Mouse (Mus musculus) neural tube, embryonic 11.5 days (tissue): ENCODE data around the gene Atp4b. TPM values are rescaled to one million over a fixed set of nuclear protein-coding genes. Genes with fewer than 3 reads are reported as not detected.
A peak's percentile ranks its signal among the peaks of the same experiment; 100 is the strongest.
"Not testable (repeated sequence)": the region's sequence is repeated elsewhere in the genome, so short reads cannot be mapped to it uniquely, and the experiment has no call there.

ENCODE experiments used
- ATAC-seq: fragments of 200-750 bp; cut with Nextera tagmentation; 2 replicates; pipeline ENCODE4 v1.8.0; 2017; ENCODE audit warnings: moderate number of reproducible peaks, mild to moderate bottlenecking, moderate TSS enrichment, moderate library complexity; ENCODE audit not compliant: insufficient read depth, low FRiP score, low TSS enrichment
- DNase-seq: peaks from one replicate; pipeline ENCODE4 v3.0.0-alpha.2; 2015; ENCODE audit warnings: low spot score
- H3K27ac ChIP-seq: fragments of 300-500 bp; sonication (generic); 2 replicates; pipeline ENCODE4 v1.5.1; 2014; ENCODE audit warnings: low read depth, mild to moderate bottlenecking, low read length
- H3K27me3 ChIP-seq: fragments of 300-500 bp; sonication (generic); 2 replicates; pipeline ENCODE4 v1.6.1; 2014; ENCODE audit warnings: mild to moderate bottlenecking, low read length, mixed read lengths; ENCODE audit not compliant: control insufficient read depth, insufficient read depth
- H3K36me3 ChIP-seq: fragments of 300-500 bp; sonication (generic); 2 replicates; pipeline ENCODE4 v1.6.1; 2014; ENCODE audit warnings: mild to moderate bottlenecking, low read length, moderate library complexity, mixed read lengths; ENCODE audit not compliant: control insufficient read depth, insufficient read depth
- H3K4me1 ChIP-seq: fragments of 300-500 bp; sonication (generic); 2 replicates; pipeline ENCODE4 v1.6.1; 2014; ENCODE audit warnings: low read length, mixed read lengths; ENCODE audit not compliant: control insufficient read depth, insufficient read depth
- H3K4me2 ChIP-seq: fragments of 300-500 bp; sonication (generic); 2 replicates; pipeline ENCODE4 v1.6.1; 2014; ENCODE audit warnings: low read depth, mild to moderate bottlenecking, moderate library complexity
- H3K4me3 ChIP-seq: fragments of 300-500 bp; sonication (generic); 2 replicates; pipeline ENCODE4 v1.5.1; 2014; ENCODE audit warnings: low read depth, low read length
- H3K9ac ChIP-seq: fragments of 300-500 bp; sonication (generic); 2 replicates; pipeline ENCODE4 v1.6.1; 2014; ENCODE audit warnings: mild to moderate bottlenecking, low read length
- H3K9me3 ChIP-seq: fragments of 300-500 bp; sonication (generic); 2 replicates; pipeline ENCODE4 v1.6.1; 2016; ENCODE audit warnings: low read length; ENCODE audit not compliant: control insufficient read depth
- WGBS: fragments of 180-500 bp; shearing (Covaris S2); extraction: QIAGEN DNeasy Blood & Tissue Kit; methylation state at CpG from one replicate; pipeline ENCODE4 v1.1.7; 2014; 5-methylcytosine and 5-hydroxymethylcytosine counted together
- polyA plus RNA-seq: library from polyadenylated mRNA; unstranded; fragments of >200 nt; fragmentation: Nextera tagmentation; extraction: Ambion mirVana; gene quantifications from 2 replicates; pipeline ENCODE4 v1.2.1, GENCODE M21; 2014

Atp4b gene
- polyA plus RNA-seq, 1 experiment from 2014 or later = not detected

DNA sequence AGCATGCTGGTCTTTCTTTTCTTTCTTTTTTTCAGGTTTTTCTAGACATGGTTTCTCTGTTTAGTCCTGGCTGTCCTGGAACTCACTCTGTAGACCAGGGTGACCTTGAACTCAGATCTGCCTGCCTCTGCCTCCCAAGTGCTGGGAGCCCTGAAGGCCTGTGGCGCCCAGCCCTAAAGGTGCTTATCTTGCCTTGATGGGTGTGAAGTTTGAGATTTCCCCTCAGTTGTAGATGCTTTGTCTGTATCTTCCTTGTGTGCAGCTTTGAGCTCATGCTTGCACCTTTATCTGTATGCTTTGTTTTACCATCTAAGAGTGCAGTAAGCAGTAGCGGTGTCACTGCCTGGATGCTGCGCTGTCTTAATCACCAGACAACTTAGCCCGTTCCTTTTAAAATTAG lies 53.5 kb downstream of the Atp4b start:
- 92% methylated on average over 4 of the region's 4 CpGs for WGBS
- peaks cover 8% of the 10 kb centered on the region for H3K4me1 ChIP-seq
- peaks cover 17% of the 10 kb centered on the region for H3K36me3 ChIP-seq
- no peak overlapping the region for H3K27ac ChIP-seq
- H3K9me3 ChIP-seq = no peaks in the 10 kb centered on the region
- DNase-seq = no peak
- no peak overlapping the region for H3K4me2 ChIP-seq
- H3K4me3 ChIP-seq = no peak overlapping the region
- ATAC-seq = no peak
- H3K9ac ChIP-seq = no peak overlapping the region
- no peaks in the 10 kb centered on the region for H3K27me3 ChIP-seq

DNA sequence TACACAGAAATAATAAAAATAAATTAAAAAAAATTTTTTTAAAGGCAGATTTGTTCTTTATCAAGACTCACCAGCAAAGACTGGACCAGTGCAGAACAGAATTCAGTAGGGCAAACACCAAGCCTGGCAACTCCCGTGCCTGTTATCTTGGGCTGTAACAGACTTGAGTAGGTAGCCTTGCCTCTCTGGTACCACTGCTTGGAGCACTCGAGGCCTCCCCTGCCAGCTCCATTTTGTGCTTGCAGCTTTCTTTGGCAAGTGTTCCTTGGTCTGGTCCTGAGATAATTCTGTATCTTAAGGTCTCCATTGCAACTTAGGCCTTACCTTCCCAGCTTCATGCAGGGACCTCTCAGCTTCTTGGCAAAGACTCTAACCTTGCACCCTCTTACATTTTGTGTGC lies 54.3 kb downstream of the Atp4b start:
- WGBS = 80% methylated on average over 2 of the region's 2 CpGs
- Histone ChIP-seq H3K4me3 (no peak overlapping the region), H3K9me3 (no peaks in the 10 kb centered on the region), H3K36me3 (peaks cover 17% of the 10 kb centered on the region), H3K27ac (no peak overlapping the region), H3K27me3 (no peaks in the 10 kb centered on the region), H3K4me2 (no peak overlapping the region), H3K4me1 (peaks cover 11% of the 10 kb centered on the region), H3K9ac (no peak overlapping the region)
- ATAC-seq = no peak
- DNase-seq = no peak

DNA sequence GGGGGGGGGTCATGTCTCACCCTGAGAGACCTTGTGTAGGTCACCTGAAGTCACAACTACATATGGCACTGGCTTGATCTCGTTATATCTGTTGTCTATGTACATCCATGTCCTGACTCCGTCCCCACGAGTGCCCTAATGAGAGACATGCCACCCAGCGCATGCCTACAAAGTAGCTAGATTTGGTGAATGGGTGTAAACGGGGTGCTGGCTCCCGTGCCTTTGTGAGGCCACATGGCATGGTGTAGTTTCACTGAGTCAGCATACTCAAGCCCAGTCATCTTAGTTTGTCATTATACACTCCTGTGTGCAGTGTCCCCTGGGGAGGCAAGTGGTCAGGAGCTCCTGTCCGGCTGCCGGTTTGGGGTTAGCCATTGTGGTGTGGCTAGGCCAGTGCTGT lies 56.0 kb downstream of the Atp4b start:
- peaks cover 13% of the 10 kb centered on the region for H3K36me3 ChIP-seq
- H3K4me3 ChIP-seq = no peak overlapping the region
- no peaks in the 10 kb centered on the region for H3K27me3 ChIP-seq
- H3K9ac ChIP-seq = peak overlapping the region; percentile 93
- no peak for DNase-seq
- H3K4me1 ChIP-seq = peaks cover 11% of the 10 kb centered on the region
- ATAC-seq = no peak
- WGBS = 90% methylated on average over 8 of the region's 8 CpGs
- H3K27ac ChIP-seq = no peak overlapping the region
- H3K4me2 ChIP-seq = no peak overlapping the region
- H3K9me3 ChIP-seq = no peaks in the 10 kb centered on the region

DNA sequence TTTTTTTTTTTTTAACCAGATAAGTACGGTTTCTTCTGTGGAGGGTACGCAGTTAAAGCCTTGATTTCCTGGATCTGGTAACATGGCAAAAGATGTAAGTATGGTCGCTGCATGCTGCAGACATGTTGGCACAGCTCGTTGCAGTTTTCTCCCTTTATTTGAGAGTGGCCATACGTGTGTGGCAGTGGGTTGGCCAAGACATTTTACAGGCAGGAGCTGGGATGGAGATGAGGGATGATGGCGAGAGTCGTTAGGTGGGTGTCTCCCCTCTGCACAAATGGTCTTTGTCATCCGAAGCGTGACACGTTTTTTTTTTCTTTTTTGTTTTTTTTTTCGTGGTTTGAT lies 57.0 kb downstream of the Atp4b start:
- Histone ChIP-seq H3K4me3 (peak overlapping the region; percentile 93), H3K9me3 (no peaks in the 10 kb centered on the region), H3K36me3 (peaks cover 13% of the 10 kb centered on the region), H3K4me1 (peaks cover 11% of the 10 kb centered on the region), H3K4me2 (peak overlapping the region; percentile 86), H3K27me3 (no peaks in the 10 kb centered on the region), H3K27ac (no peak overlapping the region), H3K9ac (peak overlapping the region; percentile 93)
- ATAC-seq (no peak), DNase-seq (peak; percentile 26)
- WGBS = 7% methylated on average over 11 of the region's 11 CpGs

DNA sequence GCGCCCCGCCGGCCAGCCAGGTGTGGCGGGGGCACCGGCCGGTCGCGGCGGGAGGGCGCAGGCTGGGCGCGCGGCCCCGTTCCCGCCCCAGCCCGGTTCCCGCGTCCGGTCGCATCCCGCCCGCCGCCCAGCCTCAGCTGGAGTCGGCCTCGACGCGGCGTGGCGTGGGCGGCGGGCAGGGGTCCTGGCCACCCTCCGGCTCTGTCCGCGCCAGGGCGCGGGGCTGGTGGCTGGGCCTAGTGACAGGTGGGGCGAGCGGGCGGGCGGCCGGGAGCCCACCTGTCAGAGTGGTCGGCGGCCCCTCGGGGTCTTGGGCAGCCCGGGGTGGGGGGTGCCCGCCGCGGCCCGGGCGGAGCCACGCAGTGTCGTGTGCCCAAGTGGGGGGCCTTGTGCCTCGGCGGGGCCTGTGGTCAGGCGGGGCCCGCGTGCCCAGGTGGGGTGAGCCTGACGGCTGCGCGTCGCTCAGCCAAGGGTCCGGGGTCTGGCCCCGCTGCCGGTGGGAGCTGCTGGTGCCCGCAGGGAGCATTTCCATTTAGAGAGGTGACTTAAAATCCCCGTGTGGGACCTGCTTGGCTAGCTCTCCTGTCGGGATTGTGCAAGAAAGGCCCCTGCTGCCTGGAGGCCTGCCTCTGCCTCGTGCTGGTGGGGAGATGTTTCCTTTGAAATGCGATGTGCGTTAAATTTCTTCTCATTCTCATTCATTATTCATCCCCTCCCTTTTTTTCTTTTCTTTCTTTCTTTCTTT lies 57.6 kb downstream of the Atp4b start:
- peak; percentile 67 for ATAC-seq
- WGBS = under 1% methylated on average over 55 of the region's 70 CpGs
- H3K27ac ChIP-seq = peak overlapping the region; percentile 60

DNA sequence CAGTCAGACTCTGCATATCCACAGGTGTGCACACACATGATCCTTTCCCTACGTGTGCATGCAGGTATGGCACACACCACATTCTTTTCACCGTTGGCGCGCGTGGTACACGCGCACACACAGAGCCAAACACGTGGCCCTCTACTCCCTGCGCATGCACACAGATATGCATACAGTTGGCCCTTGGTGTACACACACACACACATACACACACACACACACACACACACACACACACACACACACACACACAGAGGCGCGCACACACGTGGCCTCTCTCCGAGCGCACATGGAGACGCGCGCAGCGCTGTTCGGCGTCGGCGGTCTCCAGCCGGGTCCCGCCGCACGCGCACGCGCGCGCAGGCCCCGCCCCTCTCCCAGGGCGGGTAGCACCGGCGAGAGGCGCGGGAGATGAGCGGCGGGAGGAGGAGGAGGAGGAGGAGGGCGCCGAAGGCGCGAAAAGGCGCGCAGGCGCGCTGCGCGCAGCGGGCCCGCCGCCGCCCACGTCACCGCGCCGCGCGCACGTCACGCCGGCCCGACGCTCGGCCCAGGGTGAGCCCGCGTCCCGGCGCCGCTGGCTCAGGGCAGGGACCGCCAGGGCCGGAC lies 58.3 kb downstream of the Atp4b start, which contains the start of gene Tfdp1:
Gene Tfdp1 (plus strand): TSS at position 497 of the 606 bp plus-strand sequence.
- WGBS = 2% methylated on average over 43 of the region's 72 CpGs
- DNase-seq = peak; percentile 96

More for the DNA sequence above, 57.6 kb downstream of the Atp4b start:
- peak; percentile 42 for DNase-seq
- H3K9me3 ChIP-seq = no peaks in the 10 kb centered on the region
- H3K27me3 ChIP-seq = no peaks in the 10 kb centered on the region
- H3K9ac ChIP-seq = peak overlapping the region; percentile 93
- H3K4me1 ChIP-seq = peaks cover 11% of the 10 kb centered on the region
- peak overlapping the region; percentile 93 for H3K4me3 ChIP-seq
- H3K36me3 ChIP-seq = peaks cover 11% of the 10 kb centered on the region
- H3K4me2 ChIP-seq = peak overlapping the region; percentile 86

DNA sequence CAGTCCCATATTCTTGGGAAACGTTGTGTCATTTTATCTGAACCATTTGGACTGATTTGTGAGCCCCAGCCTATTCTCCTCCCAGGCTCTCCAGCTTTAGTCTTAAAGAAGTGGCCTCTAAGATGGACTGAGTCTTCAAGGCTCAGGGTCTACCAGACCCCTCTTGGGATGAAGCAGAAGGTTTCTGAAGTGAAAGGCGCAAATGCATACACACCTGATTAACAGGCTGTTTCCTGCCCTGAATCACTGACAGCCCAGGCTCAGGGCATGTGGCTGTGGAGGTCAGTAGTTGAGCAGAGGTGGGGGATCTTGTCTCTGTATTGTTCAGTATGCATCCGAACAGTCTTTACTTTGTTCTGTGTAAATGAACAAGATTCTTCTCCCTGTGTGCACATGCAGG lies 58.9 kb downstream of the Atp4b start:
- Histone ChIP-seq H3K36me3 (peaks cover 5% of the 10 kb centered on the region; the same call in 1 of the 2 replicates), H3K9ac (peak overlapping the region; percentile 27; the same call in 1 of the 2 replicates), H3K4me2 (peak overlapping the region; percentile 86; the same call in 1 of the 2 replicates), H3K27ac (no peak overlapping the region), H3K4me3 (peak overlapping the region; percentile 93; the same call in 1 of the 2 replicates), H3K9me3 (no peaks in the 10 kb centered on the region), H3K4me1 (peaks cover 11% of the 10 kb centered on the region), H3K27me3 (no peaks in the 10 kb centered on the region)
- 88% methylated on average over 3 of the region's 3 CpGs for WGBS
- no peak for ATAC-seq
- DNase-seq = no peak

More for the DNA sequence above, 58.3 kb downstream of the Atp4b start, which contains the start of gene Tfdp1:
- H3K9ac ChIP-seq = peak within 1 kb of the TSS; percentile 93
- H3K4me3 ChIP-seq = peak within 1 kb of the TSS; percentile 93
- no peaks in the 10 kb centered on the region for H3K27me3 ChIP-seq
- H3K27ac ChIP-seq = peak within 1 kb of the TSS; percentile 60
- peak; percentile 95 for ATAC-seq
- H3K4me1 ChIP-seq = peaks cover 11% of the 10 kb centered on the region
- H3K36me3 ChIP-seq = peaks cover 8% of the 10 kb centered on the region; the same call in 1 of the 2 replicates
- peak within 1 kb of the TSS; percentile 86 for H3K4me2 ChIP-seq
- no peaks in the 10 kb centered on the region for H3K9me3 ChIP-seq

DNA sequence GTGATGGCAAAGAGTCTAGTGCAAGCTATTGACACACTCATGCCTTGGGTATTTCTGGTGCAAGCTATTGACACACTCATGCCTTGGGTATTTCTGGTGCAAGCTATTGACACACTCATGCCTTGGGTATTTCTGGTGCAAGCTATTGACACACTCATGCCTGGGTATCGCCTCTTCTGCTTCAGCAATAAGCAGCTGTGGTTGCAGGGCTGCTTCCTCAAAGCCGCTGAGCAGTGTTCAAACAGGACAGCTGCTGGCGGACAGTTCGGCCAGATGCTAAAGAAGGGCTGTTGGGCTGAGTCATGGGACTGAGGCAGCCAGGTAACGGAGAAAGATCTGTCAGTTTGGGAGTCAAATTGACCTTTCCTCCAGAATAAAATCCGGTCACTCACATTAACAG lies 59.4 kb downstream of the Atp4b start:
- not testable (repeated sequence) for H3K9me3 ChIP-seq, ATAC-seq, H3K9ac ChIP-seq, H3K4me2 ChIP-seq, H3K27me3 ChIP-seq, H3K4me3 ChIP-seq, H3K36me3 ChIP-seq, DNase-seq, H3K27ac ChIP-seq
- peaks cover 11% of the 10 kb centered on the region for H3K4me1 ChIP-seq
- 91% methylated on average over 6 of the region's 6 CpGs for WGBS
